Mouse (Mus musculus) natural killer cell, adult 2 months (primary cell): ENCODE results near the gene P4hb.
"Not testable (repeated sequence)": the region's sequence is repeated elsewhere in the genome, so short reads cannot be mapped to it uniquely, and the experiment has no call there.

Experiments used
- DNase-seq, 2 experiments: peaks; one replicate each; pipeline ENCODE4 v3.0.0; 2022; ENCODE audit warnings: low spot score in 2 of 2

The P4hb gene

DNA sequence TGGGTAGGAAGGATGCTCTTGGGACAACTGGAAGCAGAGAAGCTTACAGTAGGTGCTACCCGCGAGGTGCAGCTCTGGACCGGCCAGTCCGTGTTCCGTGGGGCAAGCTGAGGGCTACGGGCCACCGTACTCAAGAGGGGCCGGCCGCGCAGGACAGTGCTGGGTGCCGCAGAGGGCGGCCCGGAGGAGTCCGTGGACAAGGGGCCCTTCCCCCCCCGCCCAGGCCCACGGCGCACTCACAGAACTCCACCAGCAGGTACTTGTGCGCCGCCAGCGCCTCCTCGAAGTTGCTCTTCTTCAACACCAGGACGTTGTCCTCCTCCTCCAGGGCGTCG is 669 bp downstream of the P4hb start:
- DNase-seq: no peak

GRCm38 (mm10) chr11:120571754-120572416 is 1.2 kb downstream of the P4hb start:
- DNase-seq: no peak

- no peak for DNase-seq
Measured at GRCm38 (mm10) chr11:120571122-120571521, 1.9 kb downstream of the P4hb start.

DNA sequence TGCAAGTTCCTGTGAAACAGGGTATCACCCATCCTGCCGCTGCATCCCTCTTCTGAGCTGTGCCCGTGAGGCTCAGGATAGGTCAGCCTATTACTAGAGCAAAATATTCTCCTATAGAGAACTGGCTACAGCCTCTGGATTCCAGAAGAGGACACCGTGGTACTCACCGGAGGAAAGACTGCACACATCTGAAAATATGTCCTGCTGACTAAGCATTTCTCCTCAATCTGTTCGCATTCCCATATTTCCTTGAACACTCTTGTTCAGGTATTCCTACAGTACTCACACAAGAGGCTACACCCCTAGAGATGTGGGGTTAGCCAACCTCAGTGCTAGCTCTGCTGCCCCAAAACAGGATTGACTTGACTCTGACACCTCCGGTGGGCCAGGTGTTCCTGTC is 4.7 kb downstream of the P4hb start:
- DNase-seq: no peak

DNA sequence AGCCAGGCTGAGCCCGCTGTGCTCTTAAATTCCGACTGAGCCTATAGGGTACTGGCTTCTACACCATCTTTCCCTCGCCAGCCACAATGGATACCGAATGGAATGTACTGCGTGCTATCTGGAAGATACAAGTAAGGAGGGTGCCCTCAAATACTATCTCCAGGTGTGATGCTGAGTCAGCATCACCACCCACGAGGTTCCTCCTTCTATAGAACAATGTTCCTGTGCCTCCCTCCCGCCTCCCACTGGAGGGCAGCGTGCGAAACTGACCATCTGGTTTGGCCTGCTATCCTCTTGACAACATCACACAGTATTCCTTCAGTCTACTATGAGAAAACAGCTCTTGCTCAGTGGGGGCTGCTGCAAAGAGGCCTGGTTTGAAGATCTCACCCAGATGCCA is 7.9 kb downstream of the P4hb start:
- no peak for DNase-seq

GRCm38 (mm10) chr11:120562949-120563348 is 10.1 kb downstream of the P4hb start:
- DNase-seq: no peak

GRCm38 (mm10) chr11:120560952-120561728 is 11.9 kb downstream of the P4hb start:
- DNase-seq: no peak

DNA sequence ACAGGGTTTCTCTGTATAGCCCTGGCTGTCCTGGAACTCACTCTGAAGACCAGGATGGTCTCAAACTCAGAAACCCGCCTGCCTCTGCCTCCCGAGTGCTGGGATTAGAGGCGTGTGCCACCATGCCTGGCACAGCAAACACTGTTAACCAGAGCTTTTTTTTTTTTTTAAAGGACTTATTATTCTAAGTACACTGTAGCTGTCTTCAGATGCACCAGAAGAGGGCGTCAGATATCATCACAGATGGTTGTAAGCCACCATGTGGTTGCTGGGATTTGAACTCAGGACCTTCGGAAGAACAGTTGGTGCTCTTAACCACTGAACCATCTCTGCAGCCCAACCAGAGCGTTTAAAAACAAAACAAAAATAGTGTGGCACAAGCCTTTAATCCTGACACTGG is 14.2 kb downstream of the P4hb start:
- not testable (repeated sequence) for DNase-seq

DNA sequence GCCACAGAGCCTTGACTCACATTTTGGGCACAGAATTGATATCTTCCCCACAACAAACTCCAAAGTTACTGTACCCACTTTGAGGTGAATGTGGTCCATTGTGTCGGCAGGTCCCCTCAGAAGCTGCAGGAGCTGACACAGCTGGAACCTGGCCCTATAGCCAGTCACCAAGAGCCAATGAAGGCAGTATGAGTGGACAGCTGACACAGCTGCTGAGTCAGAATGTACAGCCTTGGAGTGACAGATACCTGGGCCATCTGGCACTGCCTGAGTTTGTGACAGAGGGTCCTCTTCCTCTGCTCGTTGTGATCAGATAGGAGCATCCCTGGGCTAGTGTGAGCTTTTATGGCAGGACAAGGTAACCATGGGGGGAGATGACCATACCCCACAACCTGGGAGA is 17.8 kb downstream of the P4hb start:
- no peak for DNase-seq

DNA sequence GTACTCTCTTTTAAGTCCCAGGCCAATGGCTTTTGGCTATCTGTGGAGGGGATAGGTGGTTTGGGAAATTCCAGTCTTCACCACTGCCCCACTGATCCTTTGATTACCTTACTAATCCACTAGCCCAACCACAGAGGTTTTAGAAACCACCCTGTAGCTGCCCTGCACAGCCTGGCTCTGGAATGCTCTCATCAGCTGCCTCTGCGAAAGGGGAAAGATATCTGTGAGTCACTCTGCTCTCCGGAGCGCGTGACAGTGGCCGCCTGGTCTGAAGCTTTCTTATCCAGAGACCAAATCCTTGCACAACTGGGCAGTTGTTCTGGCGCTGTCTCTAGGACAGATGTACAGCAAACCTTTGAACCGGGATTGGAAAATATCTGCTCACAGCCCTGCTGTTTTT is 18.2 kb downstream of the P4hb start:
- DNase-seq: no peak

DNA sequence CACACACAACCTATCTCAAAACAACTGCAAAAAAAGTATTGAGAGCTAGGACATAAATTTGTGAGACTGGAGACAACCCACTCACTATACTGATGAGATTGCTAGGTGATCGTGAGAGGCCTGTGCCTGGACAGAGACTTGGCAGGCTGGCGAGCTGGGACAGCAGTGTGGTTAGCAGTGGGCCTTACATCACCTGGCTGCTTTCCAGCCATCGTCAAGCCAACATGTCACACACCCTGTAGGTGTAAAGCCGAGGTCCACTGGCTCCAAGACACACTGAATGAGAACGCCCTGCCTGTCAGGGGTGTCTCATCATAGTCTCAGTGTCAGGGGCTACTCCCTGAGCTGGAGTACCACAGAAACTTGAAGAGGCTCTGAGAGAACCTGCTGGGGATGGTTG is 20.3 kb downstream of the P4hb start:
- no peak for DNase-seq

DNA sequence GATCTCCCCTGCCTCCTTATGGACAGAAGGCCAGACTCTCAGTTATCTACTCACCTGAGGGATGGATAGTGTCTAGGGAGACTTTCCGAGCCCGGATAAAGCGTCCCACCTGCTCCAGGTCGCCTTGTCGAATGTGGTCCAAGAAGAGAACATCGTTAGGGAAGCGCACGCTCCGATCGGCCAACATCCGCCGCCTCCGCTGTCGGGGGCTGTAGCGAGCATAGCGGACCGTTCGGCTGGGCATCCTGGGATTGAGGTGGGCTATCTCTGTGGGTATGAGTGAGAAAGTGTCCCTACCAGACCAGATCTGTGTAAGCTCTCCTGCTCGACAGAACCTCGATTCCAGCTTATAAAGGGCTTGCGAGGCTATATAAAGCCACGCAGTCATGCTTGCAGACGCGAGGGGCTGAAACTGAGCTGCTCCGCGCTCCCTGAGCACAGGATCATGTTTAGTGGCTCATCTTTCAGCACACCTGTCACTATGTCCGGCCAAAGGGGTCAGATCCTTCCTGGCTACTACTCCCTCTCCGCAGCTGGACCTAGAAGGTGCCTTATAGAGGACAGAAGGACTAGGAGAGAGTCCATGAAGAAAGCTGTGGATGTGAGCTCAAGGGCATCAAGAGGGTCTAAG is 22.1 kb downstream of the P4hb start, which contains the start of gene Ppp1r27:
Gene Ppp1r27 (minus strand): TSS at position 323 of the 631 bp plus-strand sequence.
- DNase-seq: no peak

DNA sequence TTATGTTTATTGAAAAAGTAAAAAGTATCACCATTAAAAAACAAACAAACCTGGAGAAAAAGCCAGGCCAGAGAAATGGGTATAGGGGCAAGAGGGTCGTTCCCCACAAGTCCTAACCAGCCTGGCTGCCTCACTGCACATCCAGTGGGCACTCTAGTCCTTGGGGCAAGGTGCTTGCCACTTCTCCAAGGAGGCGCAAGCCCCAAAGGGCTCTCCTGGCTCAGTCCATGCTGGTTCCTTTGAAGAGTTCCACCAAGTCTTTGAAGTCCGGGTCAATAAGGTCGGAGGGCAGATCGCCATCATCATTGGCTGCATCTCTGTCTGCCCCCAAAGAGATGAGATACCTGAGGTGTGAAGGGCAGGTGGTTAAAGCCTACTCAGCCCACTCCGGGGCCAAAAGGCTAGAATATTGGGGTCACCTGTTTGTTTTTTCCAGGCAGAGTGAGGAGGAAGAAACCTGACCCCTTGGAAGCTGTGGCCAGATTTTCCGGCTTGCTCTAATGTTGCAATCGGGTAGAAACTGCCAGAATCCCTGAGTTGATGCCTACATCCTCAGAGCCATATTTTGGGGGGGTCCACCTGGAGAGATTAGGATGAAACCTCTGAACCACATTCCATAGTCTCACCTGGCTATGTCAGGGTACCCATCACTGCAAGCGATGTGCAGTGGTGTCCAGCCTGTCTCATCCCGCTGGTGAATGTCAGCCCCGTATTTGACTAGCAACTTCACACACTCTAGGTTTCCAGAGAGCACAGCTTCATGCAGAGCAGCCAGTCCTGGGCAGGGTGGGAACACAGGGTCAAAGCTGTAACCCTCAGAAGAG is 22.9 kb downstream of the P4hb start:
- DNase-seq: no peak

DNA sequence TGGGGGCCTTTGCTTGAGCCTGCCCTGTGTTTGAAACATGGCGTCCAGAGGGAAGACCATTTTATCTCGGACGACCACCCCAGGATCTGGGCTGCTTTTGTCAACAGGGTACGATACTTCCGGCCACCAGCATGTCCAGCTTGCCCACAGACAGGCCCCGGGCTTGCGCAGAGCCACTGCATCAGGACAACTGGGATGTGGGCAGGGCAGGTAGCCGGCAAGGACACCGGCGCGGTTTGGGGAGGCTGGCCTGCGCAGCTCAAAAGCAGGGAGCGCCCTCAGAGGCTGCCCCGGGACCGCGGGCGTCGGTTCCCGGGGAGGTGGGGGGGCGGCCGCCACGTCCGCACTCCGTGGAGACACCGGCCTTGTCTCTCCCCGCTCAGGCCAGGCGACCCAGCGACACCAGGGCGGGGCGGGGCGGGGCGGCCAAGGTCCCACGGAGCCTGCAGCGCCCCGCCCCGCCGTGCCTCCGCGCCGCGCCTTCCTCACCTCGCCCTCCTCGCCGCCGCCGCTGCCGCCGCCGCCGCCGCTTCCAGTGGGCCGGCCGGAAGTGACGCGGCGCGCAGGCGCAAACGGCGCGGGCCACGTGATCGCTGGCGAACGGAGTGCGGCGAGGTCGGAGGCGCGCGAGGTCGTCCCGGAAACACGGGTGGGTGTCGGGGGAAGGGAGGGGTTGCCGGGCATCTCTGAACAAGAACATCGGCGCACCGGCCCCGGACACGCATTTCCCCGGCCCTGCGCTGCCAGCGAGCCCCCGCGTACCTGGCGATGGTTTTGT is 23.7 kb downstream of the P4hb start, which contains the start of gene Mcrip1:
Gene Mcrip1 (minus strand): TSS at position 560 of the 778 bp plus-strand sequence.
- DNase-seq: peak; percentile 91 to 93

DNA sequence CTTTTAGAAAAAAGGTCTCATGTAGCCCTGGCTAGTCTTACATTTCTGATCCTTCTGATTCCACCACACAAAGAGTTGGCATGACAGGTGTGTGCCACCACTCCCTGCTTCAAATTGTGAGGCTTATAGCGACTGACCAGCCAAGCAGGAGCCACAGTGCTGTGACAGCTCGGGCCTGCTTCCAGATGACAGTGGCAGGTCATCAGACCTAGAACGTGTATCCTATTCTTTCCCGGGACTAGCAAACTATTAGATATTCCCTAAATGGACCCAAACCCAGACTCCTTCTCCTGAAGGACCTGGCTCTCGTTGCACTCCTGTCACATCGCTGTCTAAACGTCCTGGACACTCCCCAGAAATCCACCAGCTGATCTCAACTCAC is 24.3 kb downstream of the P4hb start:
- no peak for DNase-seq

- no peak for DNase-seq
Measured at GRCm38 (mm10) chr11:120548214-120548613, 24.8 kb downstream of the P4hb start.

- DNase-seq: no peak
Measured at GRCm38 (mm10) chr11:120547469-120547868, 25.6 kb downstream of the P4hb start.

DNA sequence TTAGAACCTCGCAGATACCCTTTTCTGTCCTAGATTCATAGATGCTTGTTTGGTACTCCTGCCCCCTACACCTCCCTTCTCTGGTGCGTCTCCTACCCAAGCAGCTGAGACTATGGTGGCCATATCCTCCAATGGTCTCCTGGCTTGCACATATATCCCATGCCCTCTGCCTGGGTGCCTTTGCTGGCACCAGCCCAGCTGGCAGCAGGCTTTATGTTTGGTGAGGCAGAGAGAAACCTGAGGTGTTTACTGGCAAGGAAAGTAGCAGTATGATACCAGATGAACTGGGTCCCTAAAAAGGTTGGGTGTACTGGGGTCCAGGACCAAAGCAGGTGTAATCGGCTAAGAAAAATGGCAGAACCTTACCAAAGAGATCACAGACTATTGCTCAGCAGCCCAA is 27.1 kb downstream of the P4hb start:
- DNase-seq: no peak

- DNase-seq: no peak
Measured at GRCm38 (mm10) chr11:120542376-120542775, 30.7 kb downstream of the P4hb start.

DNA sequence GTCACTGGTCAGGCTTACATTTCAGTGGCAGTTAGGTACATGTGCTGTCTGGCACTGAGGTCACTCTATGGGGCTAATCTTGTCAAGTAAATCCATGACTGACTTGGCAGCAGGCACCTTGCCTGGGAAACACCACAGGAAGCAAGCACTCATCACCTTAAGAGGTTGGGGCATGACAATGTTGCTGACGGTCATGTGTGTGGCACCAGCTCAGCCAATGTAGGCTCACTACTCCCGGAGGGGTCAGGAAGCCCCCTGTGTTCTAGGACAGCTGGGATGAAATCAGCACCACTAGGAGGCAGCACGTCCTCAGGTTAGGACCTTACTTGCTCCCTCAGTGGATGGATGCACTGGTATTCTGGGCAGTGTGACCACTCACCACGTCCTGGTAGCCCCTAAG is 31.1 kb downstream of the P4hb start:
- no peak for DNase-seq

DNA sequence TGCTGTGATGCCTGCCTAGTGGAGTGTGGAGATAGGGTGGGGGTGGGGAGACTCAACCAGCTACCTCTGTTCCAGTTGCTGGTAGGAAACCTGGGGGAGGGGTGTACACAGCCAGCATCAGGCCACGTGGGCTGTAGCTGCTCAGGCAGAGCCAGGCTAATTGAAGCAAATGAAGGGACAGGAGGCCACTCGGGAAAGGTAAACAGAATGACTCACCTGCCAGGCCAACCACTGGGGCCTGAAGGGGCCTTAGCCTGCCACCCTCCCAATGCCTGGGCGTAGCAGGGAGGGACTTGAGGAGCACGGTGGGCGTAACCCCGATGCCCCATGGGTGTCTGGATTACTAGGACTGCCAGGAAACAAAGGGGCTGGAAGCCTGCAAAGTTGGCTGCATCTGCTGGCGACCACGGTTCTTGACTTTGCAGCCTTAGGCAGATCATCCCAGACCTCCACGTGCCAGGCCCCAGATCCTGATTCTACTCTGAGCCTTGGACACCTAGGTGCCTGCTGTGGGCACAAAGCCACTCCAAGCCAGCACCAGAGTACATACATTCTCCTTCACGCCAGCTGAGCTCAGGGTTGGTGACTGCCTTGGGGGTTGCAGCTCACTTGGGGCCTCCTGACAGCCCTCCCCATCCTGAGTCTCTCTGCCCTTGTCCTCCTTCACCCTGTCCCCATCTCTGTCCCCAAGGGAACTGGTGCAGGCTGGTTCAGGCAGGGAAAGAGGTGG is 33.6 kb downstream of the P4hb start:
- no peak for DNase-seq
